Mouse (Mus musculus) G1E (cell line): Measurements from ENCODE around the gene Aldh1a3.

Experiments used
- CTCF ChIP-seq: IDR thresholded peaks from 2 replicates; pipeline ENCODE4 v1.5.1; 2012; ENCODE audit warnings: low read depth, low read length, inconsistent platforms, mixed read lengths
- POLR2AphosphoS5 ChIP-seq: IDR thresholded peaks from 2 replicates; pipeline ENCODE4 v1.6.1; 2012; ENCODE audit warnings: low read depth, low read length, inconsistent platforms; ENCODE audit not compliant: insufficient replicate concordance

DNA sequence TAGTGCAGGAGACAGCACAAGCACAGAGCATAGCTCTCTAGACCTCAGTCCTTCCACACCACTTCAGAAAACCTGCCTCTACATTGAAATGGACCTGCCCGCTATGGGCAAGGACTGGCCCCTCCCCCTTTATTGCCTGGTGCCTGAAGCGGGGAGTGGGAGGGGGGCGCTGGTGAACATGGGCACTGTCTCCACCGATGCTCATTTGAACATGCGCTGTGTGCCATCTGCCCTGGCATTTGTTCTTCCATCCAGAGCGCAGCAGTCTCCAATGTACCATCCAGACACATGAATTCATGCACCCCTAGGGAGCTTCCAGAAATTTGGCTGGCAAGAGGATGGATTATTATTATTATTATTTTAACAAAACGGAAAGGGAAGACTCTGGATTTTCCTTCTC lies 14.2 kb downstream of the Aldh1a3 start:
- no peak for TF ChIP-seq CTCF
- TF ChIP-seq POLR2AphosphoS5 = no peak
